Mouse (Mus musculus) stomach, postnatal 0 days (tissue): ENCODE measurements around the gene Gm49416.

ENCODE experiments used
- CTCF ChIP-seq: IDR thresholded peaks from 2 replicates; pipeline ENCODE4 v1.5.1; 2016; ENCODE audit warnings: antibody characterized with exemption, low read depth, mild to moderate bottlenecking, moderate library complexity
- EP300 ChIP-seq: optimal IDR thresholded peaks from 2 replicates; pipeline ENCODE3; 2016; ENCODE audit warnings: antibody characterized with exemption

GRCm38 (mm10) chr19:8920836-8921291, 32.1 kb downstream of the Gm49416 start:
- TF ChIP-seq CTCF (no peak), EP300 (no peak)
